Mouse (Mus musculus): ENCODE results near the gene Rnf167.

Rnf167 gene

DNA sequence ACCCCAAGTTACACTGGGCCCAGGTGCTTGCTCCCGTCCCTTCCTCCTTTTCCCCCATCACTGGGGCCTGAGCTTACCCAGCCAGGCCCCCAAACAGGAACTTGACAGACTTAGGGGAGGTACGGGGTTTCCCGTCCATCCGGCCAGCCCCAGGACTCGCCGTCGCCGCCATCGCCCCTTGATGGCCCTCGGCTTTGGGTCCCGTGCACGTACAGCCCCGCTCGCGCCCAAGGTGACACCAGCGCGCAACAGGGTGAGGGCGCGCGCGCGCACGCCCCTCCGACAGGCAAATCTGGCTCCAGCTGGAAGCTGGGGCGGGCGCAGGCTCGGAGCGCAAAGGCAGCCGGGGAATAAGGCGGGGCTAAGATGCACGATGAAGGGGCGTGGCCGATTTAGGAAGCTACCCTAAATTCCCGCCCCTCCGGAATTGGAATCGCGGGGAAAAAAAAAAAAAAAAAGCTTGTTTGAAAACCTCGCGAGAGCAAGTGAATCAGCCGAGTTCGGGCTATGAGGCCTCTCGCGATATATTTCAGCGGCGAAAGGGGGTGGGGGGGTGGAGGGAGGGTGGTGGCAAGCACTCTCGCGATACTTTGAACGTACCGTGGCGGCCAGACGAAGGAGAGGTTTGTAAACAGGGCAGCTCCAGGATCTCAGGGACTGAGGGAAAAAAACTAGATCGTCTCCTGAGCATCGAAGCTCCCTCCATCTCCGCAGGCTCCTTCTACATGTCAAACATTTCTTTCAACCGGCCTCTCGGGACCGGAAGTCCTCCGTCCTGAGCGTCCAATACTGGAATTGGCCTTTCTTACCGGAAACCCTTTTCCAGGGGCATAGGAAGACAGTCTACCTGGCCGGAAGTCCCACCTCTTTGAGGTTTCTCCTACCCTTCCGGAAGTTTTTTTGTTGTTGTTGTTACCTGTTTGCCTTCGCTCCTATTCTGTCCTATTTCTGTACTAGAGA lies at the start of gene Rnf167, which contains the start of gene Slc25a11:
Rnf167 (plus strand) TSS at position 545 of the 960 bp plus-strand sequence.
Slc25a11 (minus strand) TSS at position 789 of the 960 bp plus-strand sequence.
- peak; percentile 95 to 97 for DNase-seq (ENCODE audit: low spot score in 2 of 2)

GRCm38 (mm10) chr11:70597301-70597700 lies 49.7 kb upstream of the Rnf167 start:
- DNase-seq (ENCODE audit: low spot score in 2 of 2) = no peak

DNA sequence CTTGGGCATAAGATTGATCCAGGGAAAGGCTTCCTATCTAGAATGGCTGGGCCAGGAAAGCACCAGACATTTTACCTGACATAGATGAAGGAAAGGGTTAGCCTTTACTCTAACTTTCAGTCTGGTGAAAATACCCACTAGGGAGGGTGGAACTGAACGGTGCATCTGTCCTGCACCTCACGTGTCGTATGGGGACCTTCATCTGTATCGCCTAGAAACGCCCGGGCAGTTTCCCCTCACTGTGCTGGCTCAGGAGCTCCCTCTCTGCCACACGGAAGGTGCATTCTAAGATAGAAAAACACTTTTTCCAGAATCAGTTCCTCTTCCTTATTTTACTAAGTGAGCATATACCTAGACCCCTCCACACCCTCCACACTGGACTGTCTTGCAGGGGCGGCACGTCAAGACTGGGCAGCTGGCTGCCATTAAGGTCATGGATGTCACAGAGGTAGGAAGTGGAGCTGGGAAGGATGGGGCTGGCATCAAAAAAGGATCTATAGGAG lies 48.5 kb upstream of the Rnf167 start:
- no peak for DNase-seq (ENCODE audit: low spot score in 2 of 2)

DNA sequence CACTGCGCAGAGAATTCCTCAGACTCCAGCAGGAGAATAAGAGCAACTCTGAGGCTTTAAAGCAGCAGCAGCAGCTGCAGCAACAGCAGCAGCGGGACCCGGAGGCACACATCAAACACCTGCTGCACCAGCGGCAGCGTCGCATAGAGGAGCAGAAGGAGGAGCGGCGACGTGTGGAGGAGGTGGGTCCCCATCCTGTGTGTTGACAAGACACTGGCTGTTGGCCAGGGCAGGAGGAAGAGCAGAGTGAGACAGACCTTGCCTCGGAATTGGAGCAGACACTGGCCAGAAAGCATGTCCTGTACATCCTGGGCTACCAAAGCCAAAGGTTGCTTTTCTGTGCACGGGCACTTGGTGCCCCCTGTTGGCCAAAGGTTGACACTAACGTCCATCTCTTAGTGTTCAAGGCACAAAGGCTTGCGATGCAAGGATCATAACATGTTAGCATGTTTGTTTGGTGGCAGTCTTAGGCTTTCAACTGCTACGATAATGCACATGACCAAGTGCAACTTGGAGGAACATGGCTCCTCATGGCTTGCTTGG lies 41.9 kb upstream of the Rnf167 start:
- peak; percentile 47 to 77 for DNase-seq (ENCODE audit: low spot score in 2 of 2)

GRCm38 (mm10) chr11:70606717-70607116 lies 40.3 kb upstream of the Rnf167 start:
- no peak for DNase-seq (ENCODE audit: low spot score in 2 of 2)

- no peak for DNase-seq (ENCODE audit: low spot score in 2 of 2)
These were observed 39.4 kb upstream of the Rnf167 start for GRCm38 (mm10) chr11:70607611-70608010.

DNA sequence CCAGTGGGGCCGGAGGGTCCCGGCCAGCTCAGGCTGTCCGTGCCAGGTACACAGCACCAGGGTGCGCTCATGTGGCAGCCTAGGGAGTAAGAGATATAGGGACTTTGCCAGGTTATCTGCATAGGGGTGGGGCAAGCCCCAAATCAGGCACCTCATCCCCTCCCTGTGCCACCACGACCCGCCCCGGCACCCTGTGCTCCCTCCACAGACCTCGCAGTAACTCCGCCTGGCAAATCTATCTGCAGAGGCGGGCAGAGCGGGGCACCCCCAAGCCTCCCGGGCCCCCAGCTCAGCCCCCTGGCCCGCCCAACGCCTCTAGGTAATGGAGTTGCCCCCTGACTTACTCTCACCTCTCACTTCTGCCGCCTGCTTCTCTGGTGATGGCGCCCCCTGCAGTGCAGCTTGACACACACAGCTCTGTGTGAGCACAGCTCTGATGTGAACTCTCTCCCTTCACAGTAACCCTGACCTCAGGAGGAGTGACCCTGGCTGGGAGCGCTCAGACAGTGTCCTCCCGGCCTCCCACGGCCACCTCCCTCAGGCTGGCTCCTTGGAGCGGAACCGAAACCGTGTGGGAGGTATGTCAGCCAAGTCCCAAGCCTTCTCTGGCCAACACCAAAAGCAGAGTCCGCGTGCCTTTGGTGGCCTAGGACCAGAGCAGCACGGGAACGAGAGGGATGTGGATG lies 38.5 kb upstream of the Rnf167 start:
- DNase-seq (ENCODE audit: low spot score in 2 of 2) = no peak

GRCm38 (mm10) chr11:70610752-70611151 lies 36.3 kb upstream of the Rnf167 start:
- DNase-seq (ENCODE audit: low spot score in 2 of 2) = no peak

GRCm38 (mm10) chr11:70612505-70612904 lies 34.5 kb upstream of the Rnf167 start:
- no peak for DNase-seq (ENCODE audit: low spot score in 2 of 2)

DNA sequence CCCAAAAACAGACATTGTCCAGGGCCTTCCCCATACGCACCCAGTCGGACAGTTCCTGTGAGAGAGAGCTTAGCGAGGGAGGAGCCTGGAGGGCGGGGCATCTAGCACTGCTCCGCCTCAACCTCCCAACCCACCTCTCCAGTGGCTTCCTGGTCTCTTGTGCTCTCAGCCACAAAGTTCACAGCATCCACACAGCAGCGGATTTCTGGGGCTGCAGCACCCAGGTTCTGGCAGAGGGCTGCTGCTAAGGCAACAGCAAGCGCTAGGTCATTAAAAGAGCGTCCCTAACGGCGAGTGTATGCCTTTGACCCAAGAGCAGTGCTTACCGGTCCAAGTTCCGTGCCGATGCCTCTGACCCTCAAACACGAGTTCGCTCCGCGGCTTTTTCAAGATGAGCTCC lies 32.0 kb upstream of the Rnf167 start:
- peak; percentile 68 to 74 for DNase-seq (ENCODE audit: low spot score in 2 of 2)

- DNase-seq (ENCODE audit: low spot score in 2 of 2) = no peak
These were observed 31.4 kb upstream of the Rnf167 start, which contains the start of gene 4930544D05Rik for GRCm38 (mm10) chr11:70615516-70616093. Gene 4930544D05Rik (plus strand): TSS chr11:70615848.

DNA sequence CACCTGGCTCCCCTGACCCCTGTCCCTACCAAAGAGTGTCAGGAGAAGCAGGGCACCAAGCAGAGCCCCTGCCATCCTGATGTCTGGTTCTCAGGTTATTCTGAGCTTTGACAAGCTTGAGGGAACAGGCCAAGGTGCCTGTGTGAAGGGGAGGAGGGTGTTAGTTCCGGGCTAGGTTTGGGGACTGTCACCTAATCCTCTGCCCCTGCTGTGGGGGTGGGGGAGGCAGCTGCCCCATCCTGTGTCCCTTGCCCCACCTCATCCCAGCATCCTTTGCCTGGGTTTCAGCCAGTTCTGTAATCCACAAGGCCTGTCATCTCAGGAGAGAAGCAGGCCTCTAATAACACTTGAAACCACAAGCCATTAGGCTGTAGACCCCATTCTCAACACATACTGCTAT lies 27.9 kb upstream of the Rnf167 start, which contains the start of gene Chrne:
Chrne (minus strand) TSS at position 116 of the 400 bp plus-strand sequence.
- no peak for DNase-seq (ENCODE audit: low spot score in 2 of 2)

- DNase-seq (ENCODE audit: low spot score in 2 of 2) = no peak
These were observed 24.8 kb upstream of the Rnf167 start for GRCm38 (mm10) chr11:70621972-70622814.

DNA sequence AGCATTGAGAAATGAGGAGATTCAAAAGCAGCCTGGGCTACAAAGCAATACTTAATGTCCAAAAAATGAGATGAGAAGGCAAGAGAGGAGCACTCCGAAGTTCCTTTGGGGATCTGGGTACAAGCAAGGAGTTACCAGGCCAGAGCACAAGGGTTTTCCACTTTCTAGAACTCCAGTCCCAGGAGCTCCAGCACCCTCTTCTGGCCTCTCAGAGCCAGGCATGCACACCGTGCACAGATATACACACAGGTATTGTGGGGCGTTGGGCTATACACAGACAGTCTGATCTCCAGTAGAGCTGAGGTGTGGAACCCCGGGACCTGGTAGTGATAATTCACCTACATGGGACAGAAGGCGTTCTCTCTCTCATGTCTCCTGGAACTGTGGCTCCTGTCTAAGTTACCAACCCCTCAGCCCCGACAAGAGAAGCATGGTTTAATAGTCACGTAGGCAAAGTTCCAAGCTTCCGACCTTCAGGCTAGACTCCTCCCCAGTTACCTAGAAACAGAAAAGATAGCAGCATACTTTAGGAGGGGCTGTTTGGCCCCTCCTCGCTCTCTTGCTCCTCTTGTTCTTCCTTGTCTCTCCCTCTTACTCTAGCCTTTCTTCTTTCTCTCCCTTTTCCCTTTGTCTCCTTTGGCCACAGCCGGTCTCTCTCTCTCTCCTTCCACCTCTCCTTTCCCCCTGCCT lies 23.8 kb upstream of the Rnf167 start:
- DNase-seq (ENCODE audit: low spot score in 2 of 2) = no peak

- DNase-seq (ENCODE audit: low spot score in 2 of 2) = no peak
These were observed 21.6 kb upstream of the Rnf167 start for GRCm38 (mm10) chr11:70625473-70625872.

DNA sequence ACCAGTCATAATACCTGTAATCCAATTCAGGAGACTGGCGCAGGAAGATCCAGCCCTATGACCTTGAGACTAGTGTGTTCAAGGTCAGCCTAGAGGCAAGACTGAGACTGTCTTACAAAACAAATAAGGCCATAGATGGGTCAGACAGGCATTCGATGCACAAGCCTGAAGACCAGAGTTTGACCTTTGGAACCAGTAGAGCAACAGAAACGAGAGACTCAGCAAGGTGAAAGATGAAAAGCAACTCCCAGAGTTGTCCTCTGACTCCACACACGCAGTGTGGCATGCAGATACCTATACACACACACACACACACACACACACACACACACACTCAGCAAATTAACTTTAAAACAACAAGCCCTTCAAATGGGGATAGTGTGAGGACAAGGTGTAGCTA lies 20.2 kb upstream of the Rnf167 start:
- no peak for DNase-seq (ENCODE audit: low spot score in 2 of 2)

- DNase-seq (ENCODE audit: low spot score in 2 of 2) = no peak
These were observed 18.6 kb upstream of the Rnf167 start for GRCm38 (mm10) chr11:70628431-70628830.

DNA sequence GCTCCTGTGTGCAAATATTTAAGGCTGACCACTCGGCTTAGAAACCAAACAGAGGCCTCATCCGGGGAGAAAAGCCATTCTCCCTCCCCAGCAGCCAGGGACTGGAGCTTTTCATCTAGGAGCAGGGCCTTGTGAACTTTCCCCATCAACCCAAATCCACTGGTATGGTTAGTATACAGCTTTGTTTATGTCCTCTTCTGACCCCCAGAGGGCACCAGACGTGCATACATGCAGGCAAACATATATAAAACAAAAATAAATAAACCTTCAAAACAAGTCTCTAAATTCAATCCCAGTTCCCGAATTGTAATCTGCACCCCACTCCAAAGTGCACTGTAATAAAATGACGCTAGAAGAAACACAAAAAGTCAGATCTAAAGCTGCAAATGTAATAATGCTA lies 17.5 kb upstream of the Rnf167 start:
- DNase-seq (ENCODE audit: low spot score in 2 of 2) = no peak

DNA sequence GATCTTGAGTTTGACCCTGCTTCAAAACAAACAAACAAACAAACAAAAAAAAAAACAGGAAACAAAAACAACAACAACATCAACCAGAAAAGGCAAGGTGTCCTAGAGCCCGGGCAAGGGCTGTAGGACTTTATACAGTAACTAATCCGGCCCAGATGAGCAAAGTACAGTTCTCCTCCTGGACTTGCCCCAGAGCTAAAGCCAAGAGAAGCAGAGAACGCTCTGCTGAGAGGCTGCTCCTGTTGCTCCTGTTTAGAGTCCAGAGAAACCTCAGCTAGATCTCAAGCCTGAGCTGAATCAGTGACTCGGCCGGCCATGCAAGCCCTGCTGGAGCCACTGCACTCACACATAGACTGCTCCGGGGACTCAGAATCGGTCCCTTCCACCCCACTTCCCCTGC lies 16.9 kb upstream of the Rnf167 start:
- no peak for DNase-seq (ENCODE audit: low spot score in 2 of 2)

DNA sequence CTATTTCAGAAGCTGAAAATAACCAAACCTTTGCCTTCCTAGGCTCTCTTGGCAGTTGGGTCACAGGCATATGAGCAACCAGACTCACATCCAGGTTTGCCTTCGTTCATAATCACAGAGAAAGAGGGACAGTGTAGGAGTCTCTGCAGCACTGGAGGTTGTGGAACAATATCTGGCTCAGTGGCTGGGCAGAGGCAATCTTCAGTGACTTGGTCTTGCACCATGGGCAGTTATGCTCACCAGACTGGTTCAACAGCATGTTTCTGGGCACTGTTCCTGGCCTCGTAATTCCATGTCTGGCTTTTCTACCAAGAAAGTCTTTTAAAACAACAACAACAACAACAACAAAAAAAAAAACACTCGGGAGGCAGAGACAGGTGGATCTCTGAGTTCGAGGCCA lies 11.4 kb upstream of the Rnf167 start:
- DNase-seq (ENCODE audit: low spot score in 2 of 2) = no peak

Measured in heart, adult 9 months (tissue).